Mouse (Mus musculus): Measurements from ENCODE around the gene Vdac1.
"Not testable (repeated sequence)": the region's sequence is repeated elsewhere in the genome, so short reads cannot be mapped to it uniquely, and the experiment has no call there.

Vdac1 gene

DNA sequence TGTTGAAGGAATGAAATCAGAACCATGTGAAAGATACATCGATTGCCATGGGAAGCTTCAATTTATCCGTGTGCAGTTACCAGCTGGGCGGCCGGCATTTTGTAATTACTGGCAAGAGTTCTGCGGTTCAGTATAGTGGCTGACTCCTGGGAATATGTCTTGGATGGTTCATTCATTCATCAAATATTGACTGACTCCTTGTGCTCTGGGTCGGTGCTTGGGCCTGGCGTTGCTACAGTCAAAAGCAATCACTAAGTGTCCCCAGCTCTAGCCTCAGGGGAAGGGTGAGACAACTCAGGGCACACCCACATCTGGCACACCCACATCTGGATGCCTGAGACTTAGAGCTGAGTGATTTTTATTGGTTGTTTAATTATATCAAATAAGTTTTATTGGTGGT is 13.2 kb downstream of the Vdac1 start:
- DNase-seq (ENCODE audit: low read depth, low spot score): no peak

DNA sequence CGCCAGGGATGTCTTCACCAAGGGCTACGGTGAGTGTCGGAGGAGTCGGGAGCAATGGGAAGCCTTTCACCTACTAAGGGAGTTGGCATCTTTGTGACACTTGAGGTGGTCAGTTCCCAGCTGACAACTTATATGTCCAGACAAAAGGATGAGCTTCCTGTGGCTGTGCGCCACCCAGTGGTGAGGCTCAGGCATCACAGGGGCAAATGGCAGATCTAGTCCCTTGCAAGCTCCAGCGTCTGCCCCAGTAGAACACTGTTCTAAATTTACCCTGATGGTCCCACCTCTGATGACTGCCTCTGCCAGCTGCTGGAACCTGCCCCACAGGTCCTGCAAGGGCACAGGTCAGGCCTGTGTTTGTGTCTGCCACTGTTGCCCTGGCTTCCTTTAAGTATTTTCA is 13.7 kb downstream of the Vdac1 start:
- DNase-seq (ENCODE audit: low read depth, low spot score): no peak

DNA sequence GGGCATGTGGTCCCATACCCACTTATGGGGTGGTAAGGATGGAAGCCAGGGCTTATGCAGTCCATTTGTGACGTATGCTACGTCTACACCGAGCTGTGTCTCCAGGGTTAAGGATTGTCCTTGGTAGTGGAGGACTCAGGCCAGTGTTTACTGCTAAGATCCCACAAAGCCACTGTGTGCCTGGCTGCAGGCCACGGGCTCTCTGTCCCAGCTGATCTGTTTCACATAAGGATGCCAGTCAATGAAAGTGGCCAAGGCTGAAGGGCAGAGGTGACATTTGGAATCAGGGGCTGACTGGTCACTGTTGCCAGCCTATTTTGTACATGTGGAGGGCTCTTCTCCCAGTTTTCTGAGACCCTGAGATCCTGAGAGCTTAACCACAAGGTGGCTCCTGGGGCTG is 16.9 kb downstream of the Vdac1 start:
- DNase-seq (ENCODE audit: low read depth, low spot score): no peak

DNA sequence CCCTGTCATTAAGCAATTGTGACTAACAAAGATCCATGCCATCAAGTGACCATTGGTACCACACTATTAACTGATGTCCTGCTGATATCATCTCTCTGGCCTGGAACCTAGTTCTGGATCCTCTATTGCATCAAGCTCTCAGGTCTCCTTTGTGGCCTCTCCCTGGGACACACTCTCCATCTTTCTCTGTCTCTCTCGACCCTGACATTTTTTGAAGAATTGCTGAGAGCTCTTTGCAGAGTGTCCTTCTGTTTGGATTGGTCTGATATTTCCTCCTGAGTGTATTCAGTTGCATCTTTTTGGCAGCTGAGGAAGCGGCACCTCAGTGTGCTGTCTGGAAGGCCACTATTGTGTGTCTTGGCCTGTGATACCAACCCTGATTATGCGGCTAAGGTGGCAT is 18.6 kb downstream of the Vdac1 start:
- no peak for DNase-seq (ENCODE audit: low read depth, low spot score)

DNA sequence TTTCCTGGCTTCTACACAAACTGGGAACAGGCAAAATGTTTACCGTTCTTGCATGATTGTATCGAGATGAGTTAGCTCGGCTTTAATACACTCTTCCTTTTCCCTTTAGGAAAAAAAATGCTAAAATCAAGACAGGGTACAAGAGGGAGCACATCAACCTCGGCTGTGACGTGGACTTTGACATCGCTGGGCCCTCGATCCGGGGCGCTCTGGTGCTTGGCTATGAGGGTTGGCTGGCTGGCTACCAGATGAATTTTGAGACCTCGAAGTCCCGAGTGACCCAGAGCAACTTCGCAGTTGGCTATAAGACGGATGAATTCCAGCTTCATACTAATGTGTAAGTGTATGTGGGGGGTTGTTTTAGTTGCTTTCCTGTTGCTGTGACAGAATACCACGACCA is 23.1 kb downstream of the Vdac1 start:
- no peak for DNase-seq (ENCODE audit: low read depth, low spot score)

DNA sequence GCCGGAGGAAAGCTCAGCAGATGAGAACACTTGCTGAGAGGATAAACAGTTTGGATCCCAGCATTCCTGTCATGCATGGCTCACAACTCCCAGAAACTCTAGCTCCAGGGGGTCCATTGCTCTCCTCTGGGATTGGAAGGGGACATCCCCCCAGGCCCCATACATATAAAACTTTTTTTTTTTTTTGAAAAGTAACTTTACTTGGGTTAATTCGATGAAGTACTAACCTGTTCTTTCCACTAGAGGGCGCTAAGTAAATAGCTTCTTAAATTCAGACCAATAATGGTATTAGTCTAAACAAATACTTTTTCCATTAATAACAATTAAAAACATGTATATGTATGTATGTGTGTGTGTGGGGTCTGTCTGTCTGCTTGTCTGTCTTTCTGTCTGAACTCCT is 24.0 kb downstream of the Vdac1 start:
- no peak for DNase-seq (ENCODE audit: low read depth, low spot score)

DNA sequence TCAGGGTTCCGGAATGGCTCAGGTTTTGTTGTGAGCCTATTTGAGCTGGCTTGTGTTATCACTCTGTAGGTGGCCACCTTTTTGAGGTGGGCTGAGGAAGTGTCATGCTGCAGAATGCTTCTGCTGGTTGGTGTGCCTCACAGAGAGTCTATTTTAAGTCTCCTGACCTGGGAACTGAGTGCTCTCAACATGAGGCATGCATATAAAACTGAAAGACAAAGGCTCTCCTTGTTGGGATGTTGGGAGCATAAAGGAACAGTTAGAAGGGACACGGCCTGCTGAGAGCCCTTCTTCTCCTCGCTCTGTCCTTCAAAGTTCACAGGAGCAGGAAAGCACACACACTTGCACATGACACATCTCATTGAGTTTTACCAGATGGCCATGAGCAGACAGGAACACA is 26.2 kb downstream of the Vdac1 start:
- no peak for DNase-seq (ENCODE audit: low read depth, low spot score)

DNA sequence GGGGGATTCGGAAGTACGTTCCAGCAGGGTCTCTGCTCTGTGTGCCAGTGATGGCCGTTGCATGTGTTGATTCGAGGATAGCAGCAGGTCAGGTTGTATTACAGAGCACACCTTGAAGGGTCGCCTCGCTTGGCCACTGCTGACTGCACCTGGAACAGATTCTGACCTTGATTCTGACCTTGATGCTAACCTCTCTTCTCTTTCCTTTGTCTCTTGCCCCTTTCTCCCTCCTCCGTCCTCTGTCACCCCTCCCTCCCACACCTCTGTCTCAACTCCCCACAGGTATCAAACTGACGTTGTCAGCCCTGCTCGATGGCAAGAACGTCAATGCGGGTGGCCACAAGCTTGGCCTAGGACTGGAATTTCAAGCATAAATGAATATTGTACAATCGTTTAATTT is 27.5 kb downstream of the Vdac1 start:
- DNase-seq (ENCODE audit: low read depth, low spot score): no peak

DNA sequence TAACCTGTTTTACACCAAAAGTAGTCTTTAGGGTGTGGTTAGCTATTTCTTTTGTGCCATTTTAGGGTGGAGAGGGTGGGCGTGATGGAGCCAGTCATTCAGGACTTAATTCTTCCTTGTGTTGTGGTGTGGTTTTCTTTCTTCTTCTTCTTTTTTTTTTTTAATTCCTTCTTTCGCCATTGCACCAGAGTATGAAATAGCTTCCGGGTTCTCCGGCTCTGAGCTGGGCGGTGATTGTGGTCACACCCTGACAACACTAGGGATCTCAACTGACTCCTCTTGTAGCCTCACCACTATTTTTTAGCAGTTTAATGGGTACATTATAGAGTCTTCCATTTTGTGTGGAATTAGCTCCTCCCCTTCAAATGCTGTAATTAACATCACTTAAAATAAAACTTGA is 28.3 kb downstream of the Vdac1 start:
- DNase-seq (ENCODE audit: low read depth, low spot score): not testable (repeated sequence)

DNA sequence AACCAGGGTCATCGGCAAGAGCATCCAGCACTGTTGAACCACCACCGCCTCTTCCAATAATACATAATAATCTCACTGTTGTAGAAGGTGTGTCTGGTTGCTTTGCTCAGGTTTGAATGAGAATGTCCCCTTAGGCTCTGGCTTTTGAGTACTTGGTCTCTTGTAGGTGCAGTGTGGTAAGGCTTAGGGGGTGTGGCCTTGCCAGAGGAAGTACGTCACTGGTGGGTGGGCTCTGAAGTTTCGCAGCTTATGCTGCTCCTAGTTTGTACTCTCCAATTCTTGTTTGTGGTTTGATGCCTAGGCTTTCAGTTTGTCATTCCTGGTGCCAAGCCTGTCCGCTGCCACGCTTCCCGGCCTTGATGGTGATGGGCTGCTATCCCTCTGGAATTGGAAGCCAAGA is 29.3 kb downstream of the Vdac1 start:
- DNase-seq (ENCODE audit: low read depth, low spot score): no peak

DNA sequence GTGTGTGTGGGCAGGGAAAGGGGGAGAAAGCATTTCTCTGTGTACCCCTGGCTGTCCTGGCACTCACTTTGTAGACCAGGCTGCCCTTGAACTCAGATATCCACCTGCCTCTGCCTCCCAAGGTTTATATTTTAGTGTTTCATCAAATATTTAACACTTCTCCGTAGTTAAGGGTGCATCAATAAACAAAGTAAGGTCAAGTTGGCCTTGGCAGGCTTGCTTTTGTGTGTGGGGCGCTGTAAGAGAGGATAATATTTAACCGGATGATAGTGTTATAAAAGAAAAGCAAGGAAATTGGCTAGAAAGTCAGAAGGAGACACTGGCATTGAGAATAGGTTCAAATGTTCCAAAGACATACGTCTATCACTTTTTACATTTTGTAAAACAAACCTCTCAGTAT is 33.8 kb downstream of the Vdac1 start:
- no peak for DNase-seq (ENCODE audit: low read depth, low spot score)

DNA sequence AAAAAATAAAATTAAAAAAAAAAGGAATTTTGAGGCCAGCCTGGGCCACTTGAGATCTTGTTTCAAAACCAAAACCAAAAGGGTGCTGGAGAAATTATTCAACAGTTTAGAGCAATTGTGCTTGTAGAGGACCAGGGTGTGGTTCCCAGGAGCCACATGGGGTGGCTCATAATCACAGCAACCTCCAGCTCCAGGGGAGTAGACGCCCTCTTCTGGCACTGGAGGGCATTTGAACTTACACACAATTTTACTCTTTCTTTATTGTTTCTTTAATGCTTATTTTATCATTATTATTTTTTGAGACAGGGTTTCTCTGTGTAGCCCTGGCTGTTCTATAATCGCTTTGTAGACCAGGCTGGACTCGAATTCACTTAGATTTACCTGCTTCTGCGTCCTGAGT is 34.7 kb downstream of the Vdac1 start:
- DNase-seq (ENCODE audit: low read depth, low spot score): no peak

DNA sequence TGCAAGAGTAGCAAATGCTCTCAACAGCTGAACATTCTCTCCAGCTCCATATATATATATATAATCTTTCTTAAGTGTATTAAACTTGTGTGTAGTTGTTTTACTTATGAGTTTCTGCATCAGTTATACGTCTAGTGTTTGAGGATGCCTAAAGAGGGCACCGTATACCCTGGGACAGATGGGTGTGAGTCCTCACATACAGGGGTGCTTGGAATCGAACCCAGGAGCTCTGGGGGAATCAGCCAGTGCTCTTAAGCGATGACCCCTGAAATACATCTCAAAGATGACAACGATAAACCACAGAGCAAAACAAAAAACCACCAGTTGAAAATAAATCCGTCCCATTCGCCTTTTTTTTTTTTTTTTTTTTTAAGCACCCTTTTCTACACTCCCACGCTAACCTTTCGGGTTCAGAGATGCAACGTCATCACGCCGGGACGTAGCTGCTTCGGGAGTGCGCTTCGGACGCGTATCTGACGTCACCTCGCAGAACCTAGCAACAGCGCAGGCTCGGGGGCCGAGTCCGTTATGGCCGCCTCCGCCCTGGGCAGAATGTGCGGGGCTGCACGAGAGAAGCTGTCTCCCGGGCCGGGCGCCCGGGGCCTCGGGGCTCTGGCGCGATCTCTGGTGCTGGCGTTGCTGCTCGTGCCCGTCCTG is 35.4 kb downstream of the Vdac1 start, which contains the start of gene 9530068E07Rik:
Gene 9530068E07Rik (plus strand): TSS at position 489 of the 657 bp plus-strand sequence.
- peak; percentile 83 for DNase-seq (ENCODE audit: low read depth, low spot score)

DNA sequence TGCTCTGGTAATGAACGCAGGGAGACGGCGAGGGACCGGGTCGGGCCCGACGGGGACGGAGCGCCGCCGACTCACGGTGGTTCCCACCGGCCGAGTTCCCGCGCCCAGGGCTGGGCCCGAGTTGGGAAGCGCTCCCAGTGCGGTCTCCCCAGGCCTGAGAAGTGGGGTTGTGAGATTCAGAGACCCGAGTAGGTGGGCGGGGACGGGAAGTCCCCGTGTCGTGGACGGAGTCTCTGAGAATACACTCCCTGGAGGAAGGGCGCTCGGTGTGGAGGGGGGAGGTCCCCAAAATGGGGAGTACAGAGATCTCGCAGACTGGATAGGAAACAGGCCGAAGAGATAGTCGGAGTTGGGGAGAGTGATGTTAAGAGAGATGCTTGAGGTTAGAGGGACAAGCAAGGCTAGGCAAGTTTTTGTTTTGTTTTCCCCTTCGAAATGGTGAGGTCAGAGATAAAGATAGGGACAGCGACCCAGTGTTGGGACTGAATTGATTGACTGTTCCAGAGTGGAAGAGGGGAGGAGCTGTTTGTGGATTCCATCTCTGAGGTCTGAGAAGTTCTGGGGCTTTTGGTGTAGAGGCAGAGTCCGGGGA is 36.0 kb downstream of the Vdac1 start:
- DNase-seq (ENCODE audit: low read depth, low spot score): no peak

DNA sequence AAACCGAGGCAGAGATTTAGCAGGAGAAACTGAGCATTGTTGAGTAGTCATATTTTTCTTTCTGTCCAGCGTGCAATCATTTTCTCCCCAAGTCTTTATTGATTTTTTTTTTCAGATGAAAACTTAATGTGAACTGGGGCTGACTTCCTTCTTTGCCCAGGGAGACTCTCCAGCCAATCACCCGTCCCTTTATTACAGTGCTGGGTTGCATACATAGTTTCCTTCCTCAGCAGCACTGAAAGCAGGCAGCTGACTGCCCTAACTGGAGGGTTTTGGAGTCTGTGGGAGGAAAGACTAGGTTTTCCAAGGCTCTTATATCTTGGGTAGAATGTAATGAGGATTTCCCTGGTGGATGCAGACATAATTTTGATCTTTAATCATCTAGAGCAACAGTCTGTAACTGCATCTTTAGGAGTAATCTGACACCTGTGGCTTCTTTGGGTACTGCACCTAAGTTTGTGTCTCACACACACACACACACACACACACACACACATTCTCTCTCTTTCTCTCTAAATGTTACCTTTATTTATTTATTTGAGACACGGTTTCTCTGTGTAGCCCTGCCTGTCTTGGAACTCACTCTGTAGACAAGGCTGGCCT is 36.8 kb downstream of the Vdac1 start:
- no peak for DNase-seq (ENCODE audit: low read depth, low spot score)

DNA sequence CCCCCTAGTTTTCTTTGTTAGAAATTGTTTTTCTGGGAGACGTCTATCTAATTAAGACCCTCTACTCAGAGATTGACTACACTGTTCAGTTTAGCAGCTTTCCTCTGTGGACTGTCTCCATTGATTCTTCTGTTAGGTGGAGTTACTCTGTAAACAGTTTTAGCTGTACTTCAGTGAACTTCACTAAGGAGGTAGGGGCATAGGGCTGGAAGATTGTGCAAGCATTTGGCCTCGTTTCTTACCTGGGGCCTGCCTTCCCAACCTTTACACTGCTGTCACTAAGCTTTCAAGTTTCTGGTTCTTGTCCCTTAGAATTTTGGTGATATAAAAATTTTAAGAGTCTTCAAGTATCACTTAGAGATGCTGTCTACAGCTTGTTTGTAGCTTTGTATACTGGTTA is 40.8 kb downstream of the Vdac1 start:
- DNase-seq (ENCODE audit: low read depth, low spot score): no peak

DNA sequence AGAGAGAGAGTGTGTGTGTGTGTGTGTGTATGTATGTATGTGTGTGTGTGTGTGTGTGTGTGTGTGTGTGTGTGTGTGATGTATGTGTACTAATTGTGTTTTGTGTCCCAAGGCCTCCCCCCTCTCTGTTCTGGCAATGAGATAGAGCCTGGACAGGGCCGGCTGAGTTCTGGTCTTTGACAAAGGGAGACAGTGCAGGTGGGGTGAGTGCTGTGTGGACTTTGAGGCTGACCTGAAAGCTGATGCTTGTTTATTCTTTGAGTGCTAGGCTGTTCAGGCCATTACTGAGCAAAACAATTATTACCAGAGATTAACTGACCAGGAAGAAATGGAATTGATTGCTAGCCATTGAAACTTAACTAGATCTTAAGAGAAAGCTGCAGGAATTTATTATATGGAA is 41.9 kb downstream of the Vdac1 start:
- no peak for DNase-seq (ENCODE audit: low read depth, low spot score)

DNA sequence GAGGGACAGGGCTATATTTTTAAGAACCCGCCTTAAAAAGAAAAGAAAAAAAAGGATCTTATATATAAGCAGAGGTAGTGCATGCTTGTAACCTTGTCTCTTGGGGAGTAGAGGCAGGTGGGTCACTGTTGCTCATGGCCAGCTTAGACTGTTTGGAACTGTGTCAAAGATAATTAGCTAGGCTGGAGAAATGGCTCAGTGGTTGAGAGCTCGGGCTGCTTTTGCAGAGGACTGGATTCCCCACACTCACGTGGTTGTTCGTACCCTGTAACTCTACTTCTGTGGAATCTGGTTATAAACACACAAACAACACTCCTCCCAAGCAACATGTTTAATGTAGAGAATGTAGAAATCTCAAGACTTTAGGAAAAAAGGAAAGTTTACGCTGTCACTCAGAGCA is 43.5 kb downstream of the Vdac1 start:
- no peak for DNase-seq (ENCODE audit: low read depth, low spot score)

DNA sequence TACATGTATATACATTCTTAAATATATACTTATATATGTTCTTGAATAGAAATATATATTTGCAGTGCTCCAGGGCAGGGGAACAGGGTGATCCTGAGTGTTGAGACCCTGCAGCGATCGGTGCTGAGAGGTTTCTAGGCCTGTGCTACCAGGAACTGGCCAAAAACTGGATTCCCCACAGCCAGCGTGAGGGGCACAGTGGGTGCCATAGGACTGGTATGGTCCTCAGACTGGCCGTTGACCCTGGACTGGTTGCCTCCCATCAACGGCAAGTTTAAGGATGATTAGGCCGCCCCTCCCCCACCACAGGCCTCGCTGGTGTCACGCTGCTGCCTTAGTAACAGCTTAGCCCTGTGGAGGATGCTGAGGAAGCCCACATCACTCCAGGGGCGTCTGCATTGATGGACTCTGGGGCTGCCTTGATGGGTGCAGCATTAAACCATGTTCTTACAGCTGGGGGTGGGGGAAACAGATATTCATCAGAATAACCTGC is 44.6 kb downstream of the Vdac1 start:
- DNase-seq (ENCODE audit: low read depth, low spot score): no peak

DNA sequence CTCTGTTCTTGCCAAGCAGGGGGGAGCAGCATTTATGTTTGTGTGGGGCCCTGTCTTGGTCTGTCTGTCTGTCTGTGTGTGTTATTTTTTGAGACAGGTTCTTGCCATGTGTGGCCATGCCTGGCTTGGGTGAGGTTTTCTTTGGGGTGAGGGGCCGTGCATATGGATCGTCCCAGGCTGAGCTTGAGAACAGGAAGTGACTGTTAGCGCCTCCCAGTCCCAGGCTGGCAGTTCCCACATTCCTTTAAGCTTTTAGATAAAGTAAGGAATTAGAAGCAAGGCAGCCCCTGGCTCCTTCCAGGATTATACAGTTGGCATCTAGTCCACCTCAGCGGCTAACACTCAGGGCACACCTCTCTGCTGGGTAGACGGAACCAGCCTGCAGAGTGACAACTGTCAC is 48.7 kb downstream of the Vdac1 start:
- DNase-seq (ENCODE audit: low read depth, low spot score): no peak

DNA sequence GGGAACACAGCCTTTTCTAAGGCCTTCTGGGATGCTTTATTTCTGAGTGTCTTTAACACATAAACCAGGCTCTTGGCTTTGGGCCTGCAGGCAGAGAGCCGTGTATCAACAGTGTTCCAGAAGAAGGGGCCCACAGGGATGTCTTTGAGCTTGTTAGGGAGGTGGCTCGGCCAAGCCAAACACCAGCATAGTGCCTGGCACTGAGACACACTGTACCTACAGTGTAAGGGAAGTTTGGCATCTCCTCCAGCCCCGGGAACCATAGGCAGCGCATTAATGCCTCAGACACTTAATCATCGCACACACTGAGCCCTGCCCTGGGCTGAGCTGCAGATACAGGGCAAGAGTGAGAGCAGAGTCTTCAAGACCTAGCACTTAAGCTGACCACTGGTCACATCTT is 57.7 kb downstream of the Vdac1 start:
- no peak for DNase-seq (ENCODE audit: low read depth, low spot score)

DNA sequence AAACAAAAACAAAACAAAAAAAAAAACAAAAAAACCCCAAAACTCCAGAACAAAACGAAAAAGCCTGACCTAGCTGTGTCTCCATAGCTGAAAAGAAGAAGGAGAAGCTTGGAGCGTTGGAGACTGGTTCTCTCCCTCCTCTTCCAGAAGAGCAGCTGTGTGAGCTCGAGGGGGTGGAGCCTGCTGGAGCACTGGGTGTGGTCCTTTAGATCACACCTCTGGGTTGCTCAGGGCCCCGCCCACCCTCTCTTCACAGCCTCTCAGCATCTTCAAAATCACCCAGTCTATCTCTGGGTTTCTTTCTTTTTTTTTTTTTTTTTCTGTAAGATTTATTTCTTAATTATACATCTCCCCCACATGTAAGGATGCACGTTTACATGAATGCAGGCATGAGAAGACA is 58.6 kb downstream of the Vdac1 start:
- no peak for DNase-seq (ENCODE audit: low read depth, low spot score)

DNA sequence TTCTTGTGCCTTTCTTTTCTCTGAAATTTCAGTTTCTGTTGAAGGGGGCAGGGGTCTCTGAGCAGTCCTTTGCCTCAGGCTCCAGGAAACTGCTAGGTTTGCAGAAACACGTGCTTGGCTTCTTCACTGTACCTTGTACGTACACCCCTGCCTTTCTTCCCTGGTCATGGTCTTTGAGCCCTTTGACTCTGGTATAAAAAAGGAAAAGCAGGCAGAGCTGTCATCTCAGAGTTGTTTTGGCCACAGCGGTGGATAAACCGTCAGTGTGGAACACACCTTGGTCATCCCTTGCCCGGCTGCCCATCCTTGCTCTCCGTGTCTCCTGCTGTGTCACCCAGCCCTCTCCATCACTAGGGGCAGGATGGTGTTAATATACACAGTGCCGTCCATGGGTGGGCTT is 59.2 kb downstream of the Vdac1 start:
- no peak for DNase-seq (ENCODE audit: low read depth, low spot score)
